Mouse (Mus musculus): ENCODE results near the gene Greb1.

Greb1 gene

GRCm38 (mm10) chr12:16634075-16634813, 166.4 kb downstream of the Greb1 start:
- DNase-seq (ENCODE audit: low spot score) = no peak

GRCm38 (mm10) chr12:16633235-16633634, 167.5 kb downstream of the Greb1 start:
- no peak for DNase-seq (ENCODE audit: low spot score)

GRCm38 (mm10) chr12:16631423-16631822, 169.3 kb downstream of the Greb1 start:
- no peak for DNase-seq (ENCODE audit: low spot score)

GRCm38 (mm10) chr12:16630866-16631185, 169.9 kb downstream of the Greb1 start:
- no peak for DNase-seq (ENCODE audit: low spot score)

- no peak for DNase-seq (ENCODE audit: low spot score)
Observed at GRCm38 (mm10) chr12:16630152-16630865, 170.4 kb downstream of the Greb1 start.
